Mouse (Mus musculus) lung, adult 18-20 months (tissue): ENCODE data around the gene 2700081O15Rik.

Experiments used
- DNase-seq, 2 experiments: peaks; one replicate each; pipeline ENCODE4 v3.0.0; 2022; ENCODE audit warnings: mixed read lengths in 2 of 2

2700081O15Rik gene

DNA sequence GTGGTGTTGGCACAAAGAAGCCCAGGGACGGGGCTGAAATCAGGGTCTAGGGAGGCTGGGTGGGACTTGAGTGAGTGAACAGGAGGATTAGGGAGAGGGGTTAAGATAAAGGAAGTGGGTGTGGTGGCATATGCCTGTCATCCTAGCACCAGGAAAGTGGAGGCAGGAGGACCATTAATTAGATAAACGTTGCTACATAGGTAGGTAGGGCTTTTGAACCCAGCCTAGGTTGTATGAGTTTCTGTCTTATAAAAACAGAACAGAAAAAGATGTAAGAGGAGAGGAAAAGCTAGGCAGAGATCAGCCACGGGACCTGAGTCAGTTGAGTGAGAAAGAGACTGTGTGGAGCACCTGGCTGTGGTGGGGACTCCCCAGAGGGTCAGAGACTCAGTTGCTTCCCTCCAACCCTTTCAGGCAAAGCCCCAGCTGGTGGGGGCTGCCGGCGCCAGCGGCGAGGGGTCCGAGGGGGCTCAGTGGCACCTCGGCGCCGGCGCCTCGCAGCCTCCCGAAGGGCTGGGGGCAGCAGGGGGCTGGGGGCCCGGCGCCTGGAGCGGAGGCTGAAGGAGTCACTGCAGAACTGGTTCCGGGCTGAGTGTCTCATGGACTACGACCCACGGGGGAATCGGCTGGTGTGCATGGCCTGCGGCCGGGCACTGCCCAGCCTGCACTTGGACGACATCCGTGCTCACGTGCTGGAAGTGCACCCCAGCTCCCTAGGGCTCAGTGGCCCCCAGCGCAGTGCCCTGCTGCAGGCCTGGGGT lies 3.6 kb downstream of the 2700081O15Rik start:
- DNase-seq = no peak

DNA sequence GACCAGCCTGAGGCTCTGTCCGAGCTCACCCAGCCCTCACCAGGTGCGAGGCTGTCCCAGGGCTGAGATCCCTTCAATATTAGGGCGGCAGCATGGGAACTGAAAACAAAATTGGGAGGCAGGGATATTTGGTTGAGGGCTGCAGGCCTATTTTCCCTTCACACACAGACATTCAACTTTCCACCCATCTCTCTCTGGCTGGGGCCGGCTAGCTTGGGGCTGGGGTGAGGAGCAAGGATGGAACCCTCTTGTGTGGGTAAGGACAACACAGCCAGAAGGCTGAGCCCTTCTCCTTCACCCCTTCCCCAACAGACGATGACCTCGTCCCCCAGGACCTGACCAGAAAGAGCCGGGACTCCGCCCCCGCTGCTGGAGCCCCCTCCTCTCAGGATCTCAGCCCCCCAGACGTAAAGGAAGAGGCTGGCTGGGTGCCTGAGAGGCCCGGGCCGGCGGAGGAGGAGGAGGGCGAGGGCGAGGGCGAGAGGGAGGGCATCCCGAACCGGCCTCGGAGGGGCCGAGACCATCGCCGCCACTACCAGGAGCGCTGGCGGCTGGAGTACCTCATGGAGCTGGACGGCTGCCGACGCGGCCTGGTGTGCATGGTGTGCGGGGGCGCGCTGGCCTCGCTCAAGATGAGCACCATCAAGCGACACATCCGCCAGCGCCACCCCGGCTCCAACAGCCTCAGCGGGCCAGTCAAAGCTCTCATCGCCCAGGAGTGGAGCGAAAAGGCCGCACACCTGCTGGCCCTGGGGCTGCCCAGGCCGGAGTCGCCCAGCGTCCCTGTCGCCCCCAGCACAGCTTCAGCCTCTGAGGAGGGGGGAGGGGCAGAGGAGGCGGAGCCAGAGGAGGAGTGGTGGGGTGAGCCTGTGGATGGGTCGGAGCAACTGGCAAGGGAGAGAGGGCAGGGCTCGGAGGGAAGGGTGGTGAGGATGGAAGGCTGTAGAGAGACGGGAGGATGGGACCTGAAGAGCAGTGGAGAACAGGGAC lies 4.5 kb downstream of the 2700081O15Rik start:
- DNase-seq = peak in 1 of 2 experiments; percentile 46

- no peak for DNase-seq
Observed at GRCm38 (mm10) chr19:7422656-7423027, 5.2 kb downstream of the 2700081O15Rik start.

DNA sequence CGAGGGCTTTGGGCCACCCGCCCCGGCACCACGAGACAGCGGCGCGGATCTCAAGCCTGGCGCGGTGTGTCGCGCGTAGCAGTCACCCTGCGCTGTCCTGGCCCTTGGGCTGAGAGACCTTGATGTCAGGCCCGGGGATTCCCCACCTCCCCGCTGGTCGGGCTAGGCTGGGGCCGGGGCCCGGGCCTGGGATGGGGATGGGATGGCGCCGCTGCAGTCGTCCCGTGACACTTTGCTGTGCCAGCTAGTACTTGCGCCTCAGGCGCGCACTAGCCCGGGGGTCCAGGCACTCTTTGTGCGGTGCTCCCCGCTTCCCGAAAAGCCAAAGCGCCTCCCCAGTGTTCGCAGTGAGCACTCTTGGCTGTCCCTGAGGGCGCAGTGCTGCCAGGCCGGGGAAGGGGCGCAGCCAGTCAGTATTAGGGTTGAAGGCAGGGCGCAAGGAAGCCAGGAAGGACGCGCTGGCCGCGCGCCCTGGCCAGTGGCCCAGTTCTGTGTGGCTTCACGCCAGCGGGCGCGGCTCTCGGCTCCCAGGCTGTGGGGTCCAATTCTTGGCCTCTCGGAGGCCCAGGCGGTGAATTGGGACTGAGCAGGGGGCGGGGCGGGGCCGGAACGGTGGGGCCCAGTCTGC lies 5.7 kb downstream of the 2700081O15Rik start:
- DNase-seq = peak; percentile 82 to 88

DNA sequence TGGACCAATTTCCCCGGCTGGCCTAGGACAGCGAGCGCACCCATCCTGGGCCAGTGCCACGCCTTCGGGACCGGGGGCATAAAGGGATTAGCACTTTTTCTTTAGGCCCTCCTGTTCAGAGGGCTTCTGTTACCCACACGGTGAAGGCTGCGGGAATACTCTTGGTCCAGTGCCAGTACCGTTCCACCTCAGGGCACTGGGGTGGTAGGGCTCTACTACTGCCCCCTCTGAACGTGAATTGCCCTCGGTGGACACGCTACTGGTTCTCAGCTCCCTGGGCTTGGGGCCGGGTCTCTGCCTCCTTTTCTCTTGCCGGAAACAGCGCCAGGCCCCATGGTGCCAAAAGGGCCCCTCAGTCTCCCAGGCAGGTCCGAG lies 6.2 kb downstream of the 2700081O15Rik start:
- no peak for DNase-seq

GRCm38 (mm10) chr19:7424131-7424530 lies 6.7 kb downstream of the 2700081O15Rik start:
- no peak for DNase-seq

DNA sequence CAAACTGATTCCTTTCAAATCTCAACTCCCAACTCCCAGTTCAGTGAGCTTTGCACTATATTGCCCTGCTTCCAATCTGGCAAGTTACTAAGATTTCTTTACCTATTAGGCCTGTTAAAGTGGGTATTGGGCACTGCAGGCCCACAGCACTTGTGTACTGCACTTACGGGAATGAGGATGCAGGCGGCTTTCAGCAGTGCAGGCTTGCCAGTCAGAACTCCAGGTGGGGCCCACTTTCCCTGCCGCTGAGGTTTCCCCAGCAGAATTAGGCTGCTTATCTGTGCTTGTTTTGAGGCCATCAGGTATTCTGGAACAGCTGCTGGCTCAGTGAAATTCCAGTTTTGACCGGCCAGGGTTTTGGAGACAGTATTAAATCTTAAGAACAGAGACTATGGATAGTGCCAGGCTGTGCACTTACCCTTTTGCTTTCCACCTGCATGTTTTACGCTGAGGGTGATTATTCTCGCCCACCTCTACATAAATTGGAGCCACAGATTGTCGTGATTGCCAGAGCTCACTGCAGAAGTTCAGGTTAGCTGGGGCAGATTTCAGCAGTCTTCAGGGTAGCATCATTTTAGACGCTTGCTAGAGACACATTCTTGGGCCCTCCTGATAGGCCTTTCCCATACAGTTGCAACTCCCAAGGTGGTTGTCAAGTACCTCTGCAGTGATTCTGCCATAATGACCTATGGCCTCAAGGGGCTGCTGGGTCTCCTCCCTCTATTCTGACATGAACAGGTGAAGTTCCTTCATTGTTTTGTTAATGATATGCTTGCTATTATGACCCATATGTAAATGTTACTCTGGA lies 7.4 kb downstream of the 2700081O15Rik start:
- no peak for DNase-seq

GRCm38 (mm10) chr19:7425398-7425775 lies 8.0 kb downstream of the 2700081O15Rik start:
- no peak for DNase-seq

GRCm38 (mm10) chr19:7434887-7435286 lies 17.5 kb downstream of the 2700081O15Rik start:
- no peak for DNase-seq

DNA sequence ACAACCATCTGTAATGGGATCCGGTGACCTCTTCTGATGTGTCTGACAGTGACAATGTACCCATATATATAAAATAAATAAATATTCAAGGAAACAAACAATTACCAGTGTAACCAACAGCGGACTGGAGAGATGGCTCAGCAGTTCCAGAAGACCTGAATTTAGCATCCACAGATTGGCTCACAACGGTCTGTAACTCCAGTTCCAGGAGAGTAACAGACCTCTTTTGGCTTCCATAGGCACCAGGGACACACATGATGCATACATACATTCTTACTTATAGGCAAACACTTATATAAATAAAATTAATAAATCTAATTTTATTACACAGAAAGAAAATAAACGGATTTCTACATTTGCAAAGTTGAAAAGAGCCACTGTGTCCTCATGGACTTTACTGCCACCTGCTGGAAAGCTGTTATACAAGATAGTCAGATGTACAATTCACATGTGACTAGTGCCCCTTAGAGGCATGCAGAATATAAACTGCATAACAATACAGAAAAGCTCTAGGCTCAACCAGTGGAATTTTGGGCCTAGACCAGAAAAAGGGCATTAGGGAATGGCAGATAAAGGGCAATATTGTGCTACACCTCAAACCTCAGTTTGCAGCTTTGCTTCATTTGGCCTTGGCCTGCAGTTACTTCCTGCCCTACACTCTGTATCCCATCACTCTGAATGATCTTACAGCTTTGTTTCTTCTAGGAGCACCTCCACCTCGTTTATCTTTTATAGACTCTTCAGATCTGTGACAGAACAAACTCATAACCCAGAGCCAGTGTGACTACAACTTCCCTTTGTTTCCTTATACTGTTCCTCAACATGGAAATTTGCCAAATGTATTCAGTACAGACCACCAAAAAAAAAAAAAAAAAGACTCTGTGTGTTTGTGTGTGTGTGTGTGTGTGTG lies 18.9 kb downstream of the 2700081O15Rik start:
- DNase-seq = peak in 1 of 2 experiments; percentile 63

DNA sequence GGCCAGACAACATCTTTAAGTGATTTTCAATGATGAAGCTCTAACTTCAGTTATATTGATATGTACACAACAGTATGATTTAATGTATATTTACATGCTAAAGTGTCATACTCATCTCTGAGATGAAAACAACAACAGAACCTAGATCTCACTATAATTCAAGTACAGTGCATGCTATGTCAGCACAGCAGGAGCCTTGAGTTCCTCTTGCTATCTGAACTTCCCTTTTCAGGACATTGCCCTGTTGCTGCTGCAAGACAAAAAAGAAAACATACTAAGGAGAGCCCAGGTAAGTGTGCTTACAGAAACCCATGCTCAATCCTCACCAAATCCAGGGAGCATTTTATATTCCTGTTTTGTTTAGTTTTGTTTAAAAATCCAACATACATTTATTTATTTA lies 20.9 kb downstream of the 2700081O15Rik start:
- DNase-seq = no peak

DNA sequence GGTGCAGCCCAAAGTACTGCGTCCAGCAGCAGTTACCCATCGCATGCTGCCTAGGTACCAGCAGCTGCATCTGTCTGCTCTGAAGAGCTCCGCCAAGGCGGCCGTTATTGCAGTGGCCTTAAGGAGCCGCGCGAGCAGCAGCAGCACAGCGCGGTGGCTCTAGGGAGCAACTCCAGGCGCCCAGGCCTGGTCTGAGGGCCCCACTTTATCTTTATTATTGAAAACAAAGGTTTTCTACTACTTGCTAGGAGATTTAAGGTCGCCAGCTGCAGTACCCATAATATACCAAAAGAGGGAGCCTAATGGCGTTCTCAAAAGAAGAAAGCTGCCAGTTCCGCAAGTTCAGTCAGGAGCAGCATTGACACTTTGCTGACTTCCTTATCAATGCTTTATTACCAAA lies 24.1 kb downstream of the 2700081O15Rik start:
- DNase-seq = peak in 1 of 2 experiments; percentile 66

DNA sequence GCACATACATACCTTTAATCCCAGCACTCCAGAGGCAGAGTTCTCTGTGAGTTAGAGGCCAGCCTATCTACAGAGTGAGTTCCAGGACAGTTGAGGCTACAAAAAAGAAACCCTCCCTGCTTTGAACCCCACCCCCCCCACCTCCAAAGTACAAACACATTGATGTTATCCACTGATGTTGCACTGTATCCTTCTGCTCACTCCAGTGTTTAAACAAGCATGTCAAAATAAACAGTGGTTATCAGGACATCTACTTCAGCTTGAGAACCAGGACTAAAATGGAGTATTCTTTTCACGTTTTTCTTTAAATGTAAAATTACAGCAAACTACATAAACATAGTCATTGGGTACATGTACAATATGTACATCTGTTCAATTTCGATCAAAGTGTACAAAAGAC lies 27.7 kb downstream of the 2700081O15Rik start:
- no peak for DNase-seq

DNA sequence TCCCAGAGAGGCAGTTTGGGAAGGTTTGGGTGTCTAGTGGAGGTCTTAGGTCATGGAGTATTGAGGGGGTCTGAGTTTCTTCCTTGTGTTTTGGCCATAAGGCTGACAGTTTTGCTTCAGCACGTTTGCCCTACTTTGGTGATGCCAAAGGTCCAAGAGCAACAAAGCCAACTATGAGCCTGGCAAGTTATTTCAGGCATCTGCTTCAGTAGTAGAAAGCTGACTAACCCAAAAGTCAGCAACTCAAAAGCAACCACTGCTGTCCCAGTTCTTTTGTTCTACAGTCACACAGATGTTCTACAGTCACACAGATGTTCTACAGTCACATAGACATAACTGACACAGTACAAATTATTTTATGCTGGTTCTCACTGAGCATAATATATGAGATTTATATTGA lies 28.2 kb downstream of the 2700081O15Rik start:
- no peak for DNase-seq

DNA sequence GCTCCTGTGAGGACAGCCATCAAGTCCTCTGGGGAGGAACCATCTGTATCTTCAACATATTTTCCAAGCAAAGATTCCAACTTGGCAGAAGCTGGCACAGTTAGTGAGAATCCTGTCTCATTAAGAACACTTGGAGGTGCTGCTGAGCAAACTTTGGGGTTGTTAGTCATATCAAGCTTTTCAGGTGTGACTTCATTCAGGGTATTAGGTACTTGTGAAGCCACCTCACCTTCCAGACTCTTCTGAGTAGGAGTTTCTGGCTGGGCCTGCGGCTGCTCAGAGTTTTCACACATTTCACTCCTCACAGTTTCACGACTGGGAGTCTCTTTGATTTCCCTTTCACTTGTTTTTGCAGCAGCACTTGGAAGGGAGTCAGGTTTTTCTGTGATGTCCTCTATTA lies 39.4 kb downstream of the 2700081O15Rik start:
- peak in 1 of 2 experiments; percentile 11 for DNase-seq

- no peak for DNase-seq
Observed at GRCm38 (mm10) chr19:7458901-7459300, 41.5 kb downstream of the 2700081O15Rik start.

DNA sequence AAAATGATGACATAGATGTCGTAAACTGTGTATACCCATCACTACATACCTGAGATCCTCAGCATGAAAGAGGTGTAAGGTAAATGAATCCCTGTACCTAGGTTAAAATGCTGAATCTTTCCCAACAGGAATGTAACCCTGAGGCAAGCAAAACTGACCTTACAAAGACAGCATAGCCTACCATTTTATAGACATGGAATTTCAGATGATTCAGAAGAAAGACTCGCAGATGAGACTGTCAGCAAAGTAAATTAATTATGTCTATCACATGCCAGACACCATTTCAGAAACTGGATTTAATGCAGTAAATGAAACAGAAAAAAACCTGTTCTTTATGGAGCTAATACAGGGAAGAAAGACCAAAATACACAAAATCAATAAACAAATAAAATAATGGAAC lies 41.9 kb downstream of the 2700081O15Rik start:
- no peak for DNase-seq

GRCm38 (mm10) chr19:7467915-7468314 lies 50.5 kb downstream of the 2700081O15Rik start:
- no peak for DNase-seq

DNA sequence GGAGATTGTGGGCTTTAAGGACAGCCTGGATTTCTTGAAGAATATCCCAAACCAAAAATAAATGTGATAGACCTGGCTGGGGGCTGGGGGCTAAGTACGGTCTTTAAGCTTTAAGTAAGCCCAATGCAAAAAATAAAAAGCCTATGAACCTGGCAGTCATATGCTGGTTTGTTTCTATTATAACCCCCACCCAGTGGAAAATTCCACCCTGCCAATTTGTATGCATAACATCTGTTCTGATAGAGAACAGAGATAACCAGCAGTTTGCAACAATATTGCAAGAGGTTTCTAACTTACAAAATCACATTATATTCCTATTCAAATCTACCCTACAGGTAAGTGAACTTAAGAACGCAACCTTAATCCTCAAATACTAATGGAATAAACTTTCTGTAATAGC lies 53.2 kb downstream of the 2700081O15Rik start:
- peak in 1 of 2 experiments; percentile 24 for DNase-seq
